Mouse (Mus musculus) hindbrain, embryonic 11.5 days (tissue): ENCODE results near the gene Ivns1abp. TPM values are rescaled to one million over a fixed set of nuclear protein-coding genes. Genes with fewer than 3 reads are reported as not detected.

Experiments used
- ATAC-seq: fragments of 200-750 bp; cut with Nextera tagmentation; 2 replicates; pipeline ENCODE4 v1.8.0; 2017; ENCODE audit warnings: mild to moderate bottlenecking, moderate TSS enrichment, moderate library complexity; ENCODE audit not compliant: low FRiP score
- DNase-seq: peaks from one replicate; pipeline ENCODE4 v3.0.0-alpha.2; 2015; ENCODE audit warnings: low spot score
- H3K27ac ChIP-seq: fragments of 300-500 bp; sonication (generic); 2 replicates; pipeline ENCODE4 v1.5.1; 2014; ENCODE audit warnings: mild to moderate bottlenecking, low read depth, low read length
- H3K27me3 ChIP-seq: fragments of 300-500 bp; sonication (generic); 2 replicates; pipeline ENCODE4 v1.6.1; 2014; ENCODE audit warnings: mild to moderate bottlenecking, low read length, moderate library complexity, mixed read lengths; ENCODE audit not compliant: control insufficient read depth, insufficient read depth
- H3K36me3 ChIP-seq: fragments of 300-500 bp; sonication (generic); 2 replicates; pipeline ENCODE4 v1.6.1; 2014; ENCODE audit warnings: mild to moderate bottlenecking, low read length, moderate library complexity, mixed read lengths; ENCODE audit not compliant: control insufficient read depth, insufficient read depth
- H3K4me1 ChIP-seq: fragments of 300-500 bp; sonication (generic); replicated peaks from 2 replicates; pipeline ENCODE4 v1.6.1; 2014; ENCODE audit warnings: low read length, mixed read lengths; ENCODE audit not compliant: control insufficient read depth, insufficient read depth
- H3K4me2 ChIP-seq: fragments of 300-500 bp; sonication (generic); replicated peaks from 2 replicates; pipeline ENCODE4 v1.6.1; 2014; ENCODE audit warnings: mild to moderate bottlenecking, low read depth, low read length
- H3K4me3 ChIP-seq: fragments of 300-500 bp; sonication (generic); 2 replicates; pipeline ENCODE4 v1.5.1; 2014; ENCODE audit warnings: low read depth, low read length
- H3K9ac ChIP-seq: fragments of 300-500 bp; sonication (generic); 2 replicates; pipeline ENCODE4 v1.6.1; 2014; ENCODE audit warnings: low read depth, low read length
- H3K9me3 ChIP-seq: fragments of 300-500 bp; sonication (generic); 2 replicates; pipeline ENCODE4 v1.6.1; 2016; ENCODE audit warnings: low read length; ENCODE audit not compliant: control insufficient read depth
- WGBS: fragments of 180-500 bp; shearing (Covaris S2); extraction: QIAGEN DNeasy Blood & Tissue Kit; methylation state at CpG from one replicate; pipeline ENCODE4 v1.1.7; 2014; 5-methylcytosine and 5-hydroxymethylcytosine counted together
- polyA plus RNA-seq: library from polyadenylated mRNA; unstranded; fragments of >200 nt; fragmentation: Nextera tagmentation; extraction: Ambion mirVana; gene quantifications from 2 replicates; pipeline ENCODE4 v1.2.1, GENCODE M21; 2014

Gene Ivns1abp
- polyA plus RNA-seq, 1 experiment from 2014 or later = 340 TPM

DNA sequence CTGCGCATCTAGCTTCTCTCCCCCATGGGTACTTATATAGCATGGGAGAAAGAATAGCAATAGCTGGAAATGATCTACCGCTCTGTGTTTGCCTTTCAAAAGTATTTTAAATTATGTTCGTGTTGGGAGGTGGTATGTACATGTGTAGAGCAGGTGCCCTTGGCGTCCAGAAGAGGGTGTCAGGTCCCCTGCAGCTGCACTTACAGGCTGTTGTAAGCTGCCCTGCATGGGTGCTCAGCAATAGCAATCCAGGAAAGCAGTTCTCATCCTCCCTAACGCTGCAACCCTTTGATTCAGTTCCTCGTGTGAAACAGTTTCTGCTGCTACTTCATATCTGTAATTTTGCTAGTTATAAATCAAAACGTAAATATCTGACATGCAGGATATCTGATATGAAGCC is 14.7 kb upstream of the Ivns1abp start:
- Histone ChIP-seq H3K36me3 (no peaks in the 10 kb centered on the region), H3K4me1 (no peaks in the 10 kb centered on the region), H3K27me3 (no peaks in the 10 kb centered on the region), H3K4me3 (no peak overlapping the region), H3K4me2 (no peak overlapping the region), H3K9ac (no peak overlapping the region), H3K27ac (no peak overlapping the region), H3K9me3 (no peaks in the 10 kb centered on the region)
- WGBS = 81% methylated on average over 7 of the region's 7 CpGs
- DNase-seq (no peak), ATAC-seq (no peak)

GRCm38 (mm10) chr1:151332819-151333218 is 11.5 kb upstream of the Ivns1abp start:
- Histone ChIP-seq H3K4me2 (no peak overlapping the region), H3K4me3 (no peak overlapping the region), H3K9me3 (no peaks in the 10 kb centered on the region), H3K4me1 (no peaks in the 10 kb centered on the region), H3K27ac (no peak overlapping the region), H3K27me3 (no peaks in the 10 kb centered on the region), H3K36me3 (no peaks in the 10 kb centered on the region), H3K9ac (no peak overlapping the region)
- DNase-seq (no peak), ATAC-seq (no peak)
- WGBS = 93% methylated on average over 3 of the region's 3 CpGs

- Histone ChIP-seq H3K4me1 (no peaks in the 10 kb centered on the region), H3K9ac (no peak overlapping the region), H3K4me3 (no peak overlapping the region), H3K27me3 (no peaks in the 10 kb centered on the region), H3K9me3 (no peaks in the 10 kb centered on the region), H3K36me3 (no peaks in the 10 kb centered on the region), H3K4me2 (no peak overlapping the region), H3K27ac (no peak overlapping the region)
- no peak for ATAC-seq
- no peak for DNase-seq
Measured at GRCm38 (mm10) chr1:151338234-151338633, 6.0 kb upstream of the Ivns1abp start.

- 33% methylated on average over 2 of the region's 2 CpGs for WGBS
- no peak overlapping the region for H3K27ac ChIP-seq
Measured at GRCm38 (mm10) chr1:151338941-151339340, 5.3 kb upstream of the Ivns1abp start.

GRCm38 (mm10) chr1:151341321-151342044 is 2.8 kb upstream of the Ivns1abp start:
- Histone ChIP-seq H3K36me3 (no peaks in the 10 kb centered on the region), H3K27me3 (no peaks in the 10 kb centered on the region), H3K9me3 (no peaks in the 10 kb centered on the region), H3K9ac (no peak overlapping the region), H3K4me2 (no peak overlapping the region), H3K4me3 (no peak overlapping the region), H3K27ac (no peak overlapping the region), H3K4me1 (0 out of 2 replicates have a peak, but pooled peaks cover 2% of the 10 kb centered on the region)
- DNase-seq (no peak), ATAC-seq (no peak)
- 71% methylated on average over 8 of the region's 8 CpGs for WGBS

More at GRCm38 (mm10) chr1:151338941-151339340, 5.3 kb upstream of the Ivns1abp start:
- no peak for ATAC-seq
- Histone ChIP-seq H3K27me3 (no peaks in the 10 kb centered on the region), H3K4me2 (no peak overlapping the region), H3K4me1 (no peaks in the 10 kb centered on the region), H3K9ac (no peak overlapping the region), H3K9me3 (no peaks in the 10 kb centered on the region), H3K36me3 (no peaks in the 10 kb centered on the region), H3K4me3 (no peak overlapping the region)
- DNase-seq = no peak

GRCm38 (mm10) chr1:151342311-151342710 is 2.0 kb upstream of the Ivns1abp start:
- H3K36me3 ChIP-seq = no peaks in the 10 kb centered on the region
- H3K9me3 ChIP-seq = no peaks in the 10 kb centered on the region
- no peaks in the 10 kb centered on the region for H3K27me3 ChIP-seq
- H3K4me2 ChIP-seq = no peak overlapping the region
- H3K9ac ChIP-seq = no peak overlapping the region
- DNase-seq = no peak
- 0 out of 2 replicates have a peak, but pooled peaks cover 3% of the 10 kb centered on the region for H3K4me1 ChIP-seq
- 76% methylated on average over 3 of the region's 3 CpGs for WGBS
- no peak overlapping the region for H3K27ac ChIP-seq
- ATAC-seq = no peak
- H3K4me3 ChIP-seq = no peak overlapping the region

- no peak overlapping the region for H3K4me2 ChIP-seq
- no peak overlapping the region for H3K27ac ChIP-seq
- H3K4me3 ChIP-seq = no peak overlapping the region
- no peaks in the 10 kb centered on the region for H3K9me3 ChIP-seq
- ATAC-seq (no peak), DNase-seq (no peak)
- no peaks in the 10 kb centered on the region for H3K27me3 ChIP-seq
- H3K36me3 ChIP-seq = no peaks in the 10 kb centered on the region
- H3K9ac ChIP-seq = no peak overlapping the region
- H3K4me1 ChIP-seq = 0 out of 2 replicates have a peak, but pooled peaks cover 3% of the 10 kb centered on the region
- 40% methylated on average over 6 of the region's 6 CpGs for WGBS
Measured at GRCm38 (mm10) chr1:151342968-151343367, 1.3 kb upstream of the Ivns1abp start.

DNA sequence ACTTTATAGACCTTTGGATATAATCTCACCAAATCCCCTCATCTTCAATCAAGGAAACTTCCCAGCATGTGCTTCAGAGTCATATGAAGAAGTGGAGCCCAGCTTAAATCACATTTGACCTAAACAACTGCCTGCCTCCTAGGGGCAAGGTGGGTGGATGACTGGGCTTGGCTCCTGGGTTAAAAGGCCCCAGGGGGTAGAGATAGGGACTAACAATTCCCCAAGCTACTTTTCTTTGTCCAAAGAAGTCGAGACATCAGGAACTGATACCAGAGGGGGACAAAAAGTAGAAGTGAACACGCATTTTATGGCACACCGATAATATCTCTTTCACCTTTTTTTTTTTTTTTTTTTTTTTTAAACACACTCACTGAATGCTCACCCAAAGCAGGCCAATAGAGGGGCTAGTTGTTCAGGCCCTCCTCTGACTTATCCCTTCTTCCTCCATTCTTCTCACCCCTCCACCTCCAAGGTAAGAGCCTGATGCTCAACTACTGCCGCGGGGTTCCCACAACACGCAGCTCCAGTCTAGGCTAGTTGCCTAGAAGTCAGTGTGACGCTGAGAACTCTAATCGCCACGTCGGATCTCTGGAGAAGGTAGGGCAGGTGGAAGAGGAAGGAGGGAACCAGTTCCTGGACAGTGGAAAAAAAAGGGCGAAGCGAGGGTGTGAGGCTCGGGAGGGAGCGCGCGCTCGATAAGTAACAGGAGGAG is 550 bp upstream of the Ivns1abp start:
- ATAC-seq (no peak; the same call in none of the 2 replicates), DNase-seq (peak; percentile 34)
- Histone ChIP-seq H3K9me3 (no peaks in the 10 kb centered on the region), H3K36me3 (no peaks in the 10 kb centered on the region), H3K9ac (peak overlapping the region; percentile 95; the same call in 1 of the 2 replicates), H3K27ac (no peak overlapping the region), H3K4me2 (peak overlapping the region; percentile 46), H3K27me3 (no peaks in the 10 kb centered on the region), H3K4me1 (0 out of 2 replicates have a peak, but pooled peaks cover 3% of the 10 kb centered on the region), H3K4me3 (peak overlapping the region; percentile 90)
- under 1% methylated on average over 15 of the region's 17 CpGs for WGBS
